Mouse (Mus musculus): ENCODE measurements around the gene Cntf.

Gene Cntf

GRCm38 (mm10) chr19:12765308-12765707 lies at the start of gene Cntf:
Cntf (minus strand) TSS chr19:12765632.
- no peak for DNase-seq (ENCODE audit: low spot score in 2 of 2)

GRCm38 (mm10) chr19:12813883-12814282 lies 48.5 kb upstream of the Cntf start:
- no peak for DNase-seq (ENCODE audit: low spot score in 2 of 2)

- no peak for DNase-seq (ENCODE audit: low spot score in 2 of 2)
These were observed 47.4 kb upstream of the Cntf start for GRCm38 (mm10) chr19:12812644-12813364.

GRCm38 (mm10) chr19:12806214-12806613 lies 40.8 kb upstream of the Cntf start:
- DNase-seq (ENCODE audit: low spot score in 2 of 2), result no peak

- DNase-seq (ENCODE audit: low spot score in 2 of 2), result no peak
These were observed 40.3 kb upstream of the Cntf start for GRCm38 (mm10) chr19:12805730-12806129.

- DNase-seq (ENCODE audit: low spot score in 2 of 2), result no peak
These were observed 38.8 kb upstream of the Cntf start for GRCm38 (mm10) chr19:12804237-12804636.

GRCm38 (mm10) chr19:12802830-12803229 lies 37.4 kb upstream of the Cntf start:
- no peak for DNase-seq (ENCODE audit: low spot score in 2 of 2)

GRCm38 (mm10) chr19:12801046-12801445 lies 35.6 kb upstream of the Cntf start:
- DNase-seq (ENCODE audit: low spot score in 2 of 2), result no peak

GRCm38 (mm10) chr19:12800621-12801020 lies 35.2 kb upstream of the Cntf start:
- DNase-seq (ENCODE audit: low spot score in 2 of 2), result no peak

GRCm38 (mm10) chr19:12799081-12799480 lies 33.6 kb upstream of the Cntf start:
- DNase-seq (ENCODE audit: low spot score in 2 of 2), result no peak

- DNase-seq (ENCODE audit: low spot score in 2 of 2), result no peak
These were observed 33.0 kb upstream of the Cntf start for GRCm38 (mm10) chr19:12798404-12798803.

- DNase-seq (ENCODE audit: low spot score in 2 of 2), result no peak
These were observed 31.6 kb upstream of the Cntf start for GRCm38 (mm10) chr19:12797071-12797470.

GRCm38 (mm10) chr19:12796328-12796931 lies 31.0 kb upstream of the Cntf start:
- peak; percentile 62 to 69 for DNase-seq (ENCODE audit: low spot score in 2 of 2)

GRCm38 (mm10) chr19:12795511-12796327 lies 30.3 kb upstream of the Cntf start, which contains the start of the genes Zfp91 and Lpxn:
Zfp91 (minus strand) TSS chr19:12796126.
Lpxn (plus strand) TSS chr19:12796193.
- peak; percentile 82 to 94 for DNase-seq (ENCODE audit: low spot score in 2 of 2)

GRCm38 (mm10) chr19:12795110-12795509 lies 29.7 kb upstream of the Cntf start:
- DNase-seq (ENCODE audit: low spot score in 2 of 2), result no peak

GRCm38 (mm10) chr19:12794056-12795044 lies 28.9 kb upstream of the Cntf start:
- DNase-seq (ENCODE audit: low spot score in 2 of 2), result peak; percentile 90 to 91

GRCm38 (mm10) chr19:12792374-12792773 lies 26.9 kb upstream of the Cntf start:
- DNase-seq (ENCODE audit: low spot score in 2 of 2), result no peak

GRCm38 (mm10) chr19:12787721-12788120 lies 22.3 kb upstream of the Cntf start:
- no peak for DNase-seq (ENCODE audit: low spot score in 2 of 2)

GRCm38 (mm10) chr19:12786803-12787395 lies 21.5 kb upstream of the Cntf start:
- DNase-seq (ENCODE audit: low spot score in 2 of 2), result no peak

GRCm38 (mm10) chr19:12780437-12780836 lies 15.0 kb upstream of the Cntf start:
- no peak for DNase-seq (ENCODE audit: low spot score in 2 of 2)

- peak in 1 of 2 experiments; percentile 22 for DNase-seq (ENCODE audit: low spot score in 2 of 2)
These were observed 5.5 kb upstream of the Cntf start for GRCm38 (mm10) chr19:12770888-12771287.
